Mouse (Mus musculus) natural killer cell, adult 2 months (primary cell): Measurements from ENCODE around the gene Gm14819.
"Not testable (repeated sequence)": the region's sequence is repeated elsewhere in the genome, so short reads cannot be mapped to it uniquely, and the experiment has no call there.

ENCODE experiments used
- DNase-seq, 2 experiments: peaks; one replicate each; pipeline ENCODE4 v3.0.0; 2022; ENCODE audit warnings: low spot score in 2 of 2

Gm14819 gene

DNA sequence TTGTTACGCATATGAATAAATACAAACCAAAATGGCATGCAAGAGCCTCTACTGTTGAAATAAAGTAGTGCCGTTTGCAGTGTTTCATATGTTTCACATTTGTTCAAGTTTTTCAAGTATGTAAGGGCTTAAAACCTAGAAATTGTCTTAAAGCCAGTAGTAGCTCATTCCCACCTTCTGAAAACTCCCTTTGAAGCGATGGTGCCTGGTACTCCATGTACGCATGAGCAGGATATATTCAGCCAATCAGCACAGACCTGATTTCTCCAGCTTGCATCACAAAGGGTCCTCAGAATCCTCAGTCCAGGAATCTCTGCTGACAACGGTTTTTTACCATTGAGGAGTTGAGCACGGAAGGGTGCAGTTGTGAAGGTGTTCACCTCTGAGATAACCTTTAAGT is at the start of gene Gm14819:
Gene Gm14819 (plus strand): TSS at position 301 of the 400 bp plus-strand sequence.
- not testable (repeated sequence) for DNase-seq
